Mouse (Mus musculus) thymus, adult 2 months (tissue): Measurements from ENCODE around the gene Arhgap24. TPM values are rescaled to one million over a fixed set of nuclear protein-coding genes. Genes with fewer than 3 reads are reported as not detected.
"Not testable (repeated sequence)": the region's sequence is repeated elsewhere in the genome, so short reads cannot be mapped to it uniquely, and the experiment has no call there.

Source experiments
- DNase-seq: peaks from one replicate; pipeline ENCODE4 v3.0.0; 2021
- H3K27ac ChIP-seq: fragments of 200-500 bp; 2 replicates; pipeline ENCODE4 v1.5.1; 2012; ENCODE audit warnings: low read length, control low read depth; ENCODE audit not compliant: control insufficient read depth, insufficient read depth
- H3K27me3 ChIP-seq: fragments of 200-500 bp; 2 replicates; pipeline ENCODE4 v1.6.1; 2012; ENCODE audit warnings: mild to moderate bottlenecking, low read length, moderate library complexity, mixed read lengths; ENCODE audit not compliant: control insufficient read depth, insufficient read depth
- H3K36me3 ChIP-seq: fragments of 200-500 bp; 2 replicates; pipeline ENCODE4 v1.6.1; 2012; ENCODE audit warnings: mild to moderate bottlenecking, low read length, moderate library complexity; ENCODE audit not compliant: control insufficient read depth, insufficient read depth
- H3K4me1 ChIP-seq: fragments of 200-500 bp; replicated peaks from 2 replicates; pipeline ENCODE4 v1.6.1; 2012; ENCODE audit warnings: low read length; ENCODE audit not compliant: control insufficient read depth, insufficient read depth
- H3K4me3 ChIP-seq: fragments of 200-500 bp; 2 replicates; pipeline ENCODE4 v1.5.1; 2012; ENCODE audit warnings: mild to moderate bottlenecking, low read length, control low read depth, moderate library complexity; ENCODE audit not compliant: control insufficient read depth, insufficient read depth
- CTCF ChIP-seq: fragments of 200-500 bp; IDR thresholded peaks from 2 replicates; pipeline ENCODE4 v1.5.1; 2012; ENCODE audit warnings: mild to moderate bottlenecking, control low read depth, low read length, moderate library complexity, borderline replicate concordance; ENCODE audit not compliant: control insufficient read depth, poor library complexity, insufficient read depth; ENCODE audit errors: extremely low read depth
- POLR2A ChIP-seq: fragments of 200-500 bp; IDR thresholded peaks from 2 replicates; pipeline ENCODE4 v1.6.1; 2012; ENCODE audit warnings: mild to moderate bottlenecking, low read length, control low read depth, moderate library complexity; ENCODE audit not compliant: control insufficient read depth, poor library complexity, insufficient read depth; ENCODE audit errors: extremely low read depth
- WGBS: fragments of 180-500 bp; shearing (Covaris S2); methylation state at CpG from one replicate; pipeline ENCODE4 v1.1.7; 2018; 5-methylcytosine and 5-hydroxymethylcytosine counted together
- polyA plus RNA-seq: library from polyadenylated mRNA; depleted of rRNA; stranded (reverse); fragments of >200 nt; gene quantifications from 2 replicates; pipeline ENCODE4 v1.2.3, GENCODE M21; 2012

Arhgap24 gene
- polyA plus RNA-seq, 1 experiment: 4.5 TPM

- no peak for TF ChIP-seq POLR2A
- TF ChIP-seq CTCF: no peak
- H3K4me3 ChIP-seq: no peak overlapping the region
- 87% methylated on average over 10 of the region's 10 CpGs for WGBS
- DNase-seq: no peak
- no peaks in the 10 kb centered on the region for H3K36me3 ChIP-seq
- H3K27me3 ChIP-seq: no peaks in the 10 kb centered on the region
- no peak overlapping the region for H3K27ac ChIP-seq
- no peaks in the 10 kb centered on the region for H3K4me1 ChIP-seq
These were observed 374.6 kb downstream of the Arhgap24 start for GRCm38 (mm10) chr5:102855805-102856204.

GRCm38 (mm10) chr5:102858047-102858446, 376.9 kb downstream of the Arhgap24 start:
- TF ChIP-seq CTCF: no peak
- TF ChIP-seq POLR2A: no peak
- no peak for DNase-seq
- Histone ChIP-seq H3K27ac (no peak overlapping the region), H3K36me3 (no peaks in the 10 kb centered on the region), H3K4me3 (no peak overlapping the region), H3K27me3 (no peaks in the 10 kb centered on the region), H3K4me1 (no peaks in the 10 kb centered on the region)

- H3K4me3 ChIP-seq: no peak overlapping the region
- H3K27me3 ChIP-seq: no peaks in the 10 kb centered on the region
- no peaks in the 10 kb centered on the region for H3K4me1 ChIP-seq
- WGBS: 79% methylated on average over 11 of the region's 11 CpGs
- TF ChIP-seq CTCF: no peak
- no peak for TF ChIP-seq POLR2A
- H3K36me3 ChIP-seq: no peaks in the 10 kb centered on the region
- no peak overlapping the region for H3K27ac ChIP-seq
- no peak for DNase-seq
These were observed 378.6 kb downstream of the Arhgap24 start for GRCm38 (mm10) chr5:102859749-102860148.

GRCm38 (mm10) chr5:102868196-102868595, 387.0 kb downstream of the Arhgap24 start:
- no peak overlapping the region for H3K27ac ChIP-seq
- no peak for DNase-seq

GRCm38 (mm10) chr5:102872996-102873395, 391.8 kb downstream of the Arhgap24 start:
- not testable (repeated sequence) for H3K4me1 ChIP-seq, H3K4me3 ChIP-seq, H3K36me3 ChIP-seq, H3K27me3 ChIP-seq, H3K27ac ChIP-seq, DNase-seq
- WGBS: 89% methylated on average over 9 of the region's 9 CpGs

More at GRCm38 (mm10) chr5:102868196-102868595, 387.0 kb downstream of the Arhgap24 start:
- Histone ChIP-seq H3K27me3 (no peaks in the 10 kb centered on the region), H3K4me1 (no peaks in the 10 kb centered on the region), H3K4me3 (no peak overlapping the region), H3K36me3 (no peaks in the 10 kb centered on the region)
- TF ChIP-seq CTCF (no peak), POLR2A (no peak)
- WGBS: 80% methylated on average over 5 of the region's 5 CpGs

- H3K27me3 ChIP-seq: no peaks in the 10 kb centered on the region
- no peaks in the 10 kb centered on the region for H3K36me3 ChIP-seq
- no peak for TF ChIP-seq POLR2A
- TF ChIP-seq CTCF: no peak
- no peaks in the 10 kb centered on the region for H3K4me1 ChIP-seq
- WGBS: 42% methylated on average over 11 of the region's 11 CpGs
- no peak overlapping the region for H3K27ac ChIP-seq
- DNase-seq: peak; percentile 14
- H3K4me3 ChIP-seq: no peak overlapping the region
These were observed 393.6 kb downstream of the Arhgap24 start for GRCm38 (mm10) chr5:102874605-102875298.

GRCm38 (mm10) chr5:102875628-102876027, 394.4 kb downstream of the Arhgap24 start:
- TF ChIP-seq CTCF (no peak), POLR2A (no peak)
- H3K4me3 ChIP-seq: no peak overlapping the region
- 59% methylated on average over 16 of the region's 16 CpGs for WGBS
- no peaks in the 10 kb centered on the region for H3K27me3 ChIP-seq
- H3K36me3 ChIP-seq: no peaks in the 10 kb centered on the region
- H3K4me1 ChIP-seq: no peaks in the 10 kb centered on the region
- no peak overlapping the region for H3K27ac ChIP-seq
- DNase-seq: peak; percentile 3
